Mouse (Mus musculus): ENCODE data around the gene Wipf2. TPM values are rescaled to one million over a fixed set of nuclear protein-coding genes. Genes with fewer than 3 reads are reported as not detected.
"Not testable (repeated sequence)": the region's sequence is repeated elsewhere in the genome, so short reads cannot be mapped to it uniquely, and the experiment has no call there.

The Wipf2 gene
- polyA plus RNA-seq, 1 experiment, result 6.2 TPM

- DNase-seq (ENCODE audit: low read depth), result peak; percentile 63
Measured at GRCm38 (mm10) chr11:98907437-98908173, 44.2 kb downstream of the Wipf2 start, which contains the start of gene Cdc6. Gene Cdc6 (plus strand): TSS chr11:98907801.

GRCm38 (mm10) chr11:98909654-98910053 lies 46.2 kb downstream of the Wipf2 start:
- no peak for DNase-seq (ENCODE audit: low read depth)

GRCm38 (mm10) chr11:98910415-98910814 lies 47.0 kb downstream of the Wipf2 start:
- no peak for DNase-seq (ENCODE audit: low read depth)

- DNase-seq (ENCODE audit: low read depth), result no peak
Measured at GRCm38 (mm10) chr11:98911498-98911897, 48.1 kb downstream of the Wipf2 start.

GRCm38 (mm10) chr11:98914196-98914595 lies 50.8 kb downstream of the Wipf2 start:
- no peak for DNase-seq (ENCODE audit: low read depth)

- not testable (repeated sequence) for DNase-seq (ENCODE audit: low read depth)
Measured at GRCm38 (mm10) chr11:98916376-98916775, 52.9 kb downstream of the Wipf2 start.

GRCm38 (mm10) chr11:98917428-98918005 lies 54.1 kb downstream of the Wipf2 start:
- DNase-seq (ENCODE audit: low read depth), result no peak

- DNase-seq (ENCODE audit: low read depth), result no peak
Measured at GRCm38 (mm10) chr11:98918231-98918630, 54.8 kb downstream of the Wipf2 start.

- no peak for DNase-seq (ENCODE audit: low read depth)
Measured at GRCm38 (mm10) chr11:98919009-98919408, 55.6 kb downstream of the Wipf2 start.

- not testable (repeated sequence) for DNase-seq (ENCODE audit: low read depth)
Measured at GRCm38 (mm10) chr11:98921813-98922212, 58.4 kb downstream of the Wipf2 start.

- DNase-seq (ENCODE audit: low read depth), result not testable (repeated sequence)
Measured at GRCm38 (mm10) chr11:98922307-98922706, 58.9 kb downstream of the Wipf2 start.

- not testable (repeated sequence) for DNase-seq (ENCODE audit: low read depth)
Measured at GRCm38 (mm10) chr11:98922851-98923711, 59.6 kb downstream of the Wipf2 start.

- no peak for DNase-seq (ENCODE audit: low read depth)
Measured at GRCm38 (mm10) chr11:98924633-98925175, 61.3 kb downstream of the Wipf2 start.

GRCm38 (mm10) chr11:98925265-98925721 lies 61.9 kb downstream of the Wipf2 start:
- DNase-seq (ENCODE audit: low read depth), result no peak

GRCm38 (mm10) chr11:98925868-98926311 lies 62.5 kb downstream of the Wipf2 start:
- no peak for DNase-seq (ENCODE audit: low read depth)

GRCm38 (mm10) chr11:98926553-98926952 lies 63.1 kb downstream of the Wipf2 start:
- no peak for DNase-seq (ENCODE audit: low read depth)

- DNase-seq (ENCODE audit: low read depth), result no peak
Measured at GRCm38 (mm10) chr11:98927438-98928076, 64.1 kb downstream of the Wipf2 start, which contains the start of gene Rara. Gene Rara (plus strand): TSS chr11:98927818.

- no peak for DNase-seq (ENCODE audit: low read depth)
Measured at GRCm38 (mm10) chr11:98928186-98928893, 64.9 kb downstream of the Wipf2 start.

- DNase-seq (ENCODE audit: low read depth), result no peak
Measured at GRCm38 (mm10) chr11:98929503-98929902, 66.1 kb downstream of the Wipf2 start.

- DNase-seq (ENCODE audit: low read depth), result no peak
Measured at GRCm38 (mm10) chr11:98930127-98930601, 66.7 kb downstream of the Wipf2 start.

Data from gonadal fat pad, adult 2 months (tissue).